Mouse (Mus musculus) lung, adult 2 months (tissue): ENCODE data around the gene Pcmt1. TPM values are rescaled to one million over a fixed set of nuclear protein-coding genes. Genes with fewer than 3 reads are reported as not detected.

Experiments
- DNase-seq: peaks from one replicate; pipeline ENCODE4 v3.0.0; 2022
- H3K4me1 ChIP-seq: fragments of 200-500 bp; 2 replicates; pipeline ENCODE4 v1.6.1; 2011; ENCODE audit warnings: low read length; ENCODE audit not compliant: control insufficient read depth, insufficient read depth
- H3K4me3 ChIP-seq: fragments of 200-500 bp; replicated peaks from 2 replicates; pipeline ENCODE3; 2011; ENCODE audit warnings: low read depth, mild to moderate bottlenecking, control low read depth, low read length; ENCODE audit errors: extremely low read depth
- CTCF ChIP-seq: fragments of 200-500 bp; IDR thresholded peaks from 2 replicates; pipeline ENCODE4 v1.5.1; 2011; ENCODE audit warnings: mild to moderate bottlenecking, low read length, control low read depth; ENCODE audit not compliant: insufficient read depth
- POLR2A ChIP-seq: fragments of 200-500 bp; IDR thresholded peaks from 2 replicates; pipeline ENCODE4 v1.6.1; 2011; ENCODE audit warnings: low read depth, mild to moderate bottlenecking, control low read depth, low read length, borderline replicate concordance; ENCODE audit errors: extremely low read depth
- WGBS: fragments of 180-500 bp; shearing (Covaris S2); methylation state at CpG from one replicate; pipeline ENCODE4 v1.1.7; 2018; 5-methylcytosine and 5-hydroxymethylcytosine counted together
- polyA plus RNA-seq: library from polyadenylated mRNA; depleted of rRNA; stranded (reverse); fragments of >200 nt; gene quantifications from 2 replicates; pipeline ENCODE4 v1.2.3, GENCODE M21; 2012

Gene Pcmt1
- polyA plus RNA-seq, 1 experiment: 25.2 TPM

GRCm38 (mm10) chr10:7651057-7651456 is 29.9 kb downstream of the Pcmt1 start:
- 93% methylated on average over 2 of the region's 2 CpGs for WGBS
- no peak overlapping the region for H3K4me3 ChIP-seq
- TF ChIP-seq POLR2A (no peak), CTCF (no peak)

GRCm38 (mm10) chr10:7649059-7649458 is 31.9 kb downstream of the Pcmt1 start:
- TF ChIP-seq POLR2A (no peak), CTCF (no peak)
- no peak for DNase-seq
- no peak overlapping the region for H3K4me3 ChIP-seq
- H3K4me1 ChIP-seq: no peaks in the 10 kb centered on the region
- WGBS: 75% methylated on average over 4 of the region's 4 CpGs

More at GRCm38 (mm10) chr10:7651057-7651456, 29.9 kb downstream of the Pcmt1 start:
- DNase-seq: no peak
- H3K4me1 ChIP-seq: no peaks in the 10 kb centered on the region

- no peak for TF ChIP-seq POLR2A
- no peak for TF ChIP-seq CTCF
- H3K4me3 ChIP-seq: no peak overlapping the region
- WGBS: 82% methylated on average over 2 of the region's 2 CpGs
- DNase-seq: no peak
- no peaks in the 10 kb centered on the region for H3K4me1 ChIP-seq
Observed at GRCm38 (mm10) chr10:7645911-7646310, 35.0 kb downstream of the Pcmt1 start.

- WGBS: 95% methylated on average over 12 of the region's 12 CpGs
- Histone ChIP-seq H3K4me3 (no peak overlapping the region), H3K4me1 (no peaks in the 10 kb centered on the region)
- TF ChIP-seq POLR2A: no peak
- TF ChIP-seq CTCF: no peak
- no peak for DNase-seq
Observed at GRCm38 (mm10) chr10:7640366-7640765, 40.6 kb downstream of the Pcmt1 start.

- no peak for DNase-seq
- no peaks in the 10 kb centered on the region for H3K4me1 ChIP-seq
- no peak for TF ChIP-seq POLR2A
- TF ChIP-seq CTCF: no peak
- 65% methylated on average over 16 of the region's 16 CpGs for WGBS
- no peak overlapping the region for H3K4me3 ChIP-seq
Observed at GRCm38 (mm10) chr10:7630951-7631720, 49.8 kb downstream of the Pcmt1 start.

GRCm38 (mm10) chr10:7630286-7630685 is 50.6 kb downstream of the Pcmt1 start:
- TF ChIP-seq CTCF (no peak), POLR2A (no peak)
- no peak for DNase-seq
- Histone ChIP-seq H3K4me3 (no peak overlapping the region), H3K4me1 (no peaks in the 10 kb centered on the region)
- WGBS: 84% methylated on average over 5 of the region's 5 CpGs

GRCm38 (mm10) chr10:7629092-7629491 is 51.8 kb downstream of the Pcmt1 start:
- Histone ChIP-seq H3K4me1 (no peaks in the 10 kb centered on the region), H3K4me3 (no peak overlapping the region)
- 84% methylated on average over 4 of the region's 4 CpGs for WGBS
- DNase-seq: no peak
- TF ChIP-seq POLR2A: no peak
- TF ChIP-seq CTCF: no peak

GRCm38 (mm10) chr10:7623861-7624518 is 56.9 kb downstream of the Pcmt1 start:
- Histone ChIP-seq H3K4me3 (no peak overlapping the region), H3K4me1 (no peaks in the 10 kb centered on the region)
- 86% methylated on average over 3 of the region's 3 CpGs for WGBS
- TF ChIP-seq CTCF (no peak), POLR2A (no peak)
- no peak for DNase-seq

- H3K4me3 ChIP-seq: no peak overlapping the region
- TF ChIP-seq CTCF (no peak), POLR2A (no peak)
- WGBS: 78% methylated on average over 3 of the region's 3 CpGs
- H3K4me1 ChIP-seq: no peaks in the 10 kb centered on the region
- no peak for DNase-seq
Observed at GRCm38 (mm10) chr10:7622378-7622777, 58.6 kb downstream of the Pcmt1 start.

GRCm38 (mm10) chr10:7620723-7621122 is 60.2 kb downstream of the Pcmt1 start:
- TF ChIP-seq POLR2A (no peak), CTCF (no peak)
- Histone ChIP-seq H3K4me1 (no peaks in the 10 kb centered on the region), H3K4me3 (no peak overlapping the region)
- whole genome bisulfite sequencing: 79% methylated on average over 5 of the region's 5 CpGs
- DNase-seq: no peak
